Mouse (Mus musculus): ENCODE measurements around the gene Cdip1.

The Cdip1 gene

DNA sequence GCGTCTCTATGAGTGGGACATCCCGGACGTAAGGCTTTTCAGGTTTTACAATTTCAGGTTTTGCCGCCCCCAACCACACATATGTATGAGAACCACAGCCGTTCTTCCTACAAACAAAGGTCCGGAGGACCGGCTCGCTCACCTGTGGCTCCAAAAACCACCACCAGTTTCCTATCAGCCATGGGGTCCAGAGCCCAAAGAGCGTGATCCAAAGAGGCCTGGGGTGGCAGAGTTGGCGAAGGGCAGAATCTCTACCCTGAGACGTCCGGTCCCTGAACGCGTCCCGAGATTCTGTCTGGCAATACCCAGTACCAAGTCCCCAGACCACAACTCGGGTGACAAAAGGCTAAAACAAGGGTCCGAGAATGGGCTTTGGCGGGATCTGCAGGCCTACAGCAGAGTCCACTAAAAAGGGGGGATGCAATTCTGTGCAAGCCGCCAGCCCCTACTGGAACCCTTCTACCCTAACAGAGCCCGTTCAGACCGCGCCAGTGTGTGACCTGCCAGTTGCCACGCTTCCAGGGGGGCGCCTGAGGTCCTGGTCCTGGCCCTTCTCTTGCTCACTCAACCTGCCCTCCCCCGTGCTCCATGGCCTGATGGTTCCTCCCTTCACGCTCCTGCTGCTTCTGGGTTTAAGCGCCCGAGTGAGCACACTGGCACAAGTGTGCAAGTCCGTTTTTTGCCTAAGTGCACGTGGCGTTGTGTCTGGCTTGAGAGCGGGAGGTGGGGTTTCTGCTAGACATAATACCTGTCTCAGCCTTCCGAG, 71.2 kb downstream of the Cdip1 start, which contains the start of gene Nmral1:
Gene Nmral1, minus strand, starts transcription at position 604 of the 766 bp plus-strand sequence.
- peak; percentile 43 for DNase-seq (ENCODE audit: low read depth, low spot score)

DNA sequence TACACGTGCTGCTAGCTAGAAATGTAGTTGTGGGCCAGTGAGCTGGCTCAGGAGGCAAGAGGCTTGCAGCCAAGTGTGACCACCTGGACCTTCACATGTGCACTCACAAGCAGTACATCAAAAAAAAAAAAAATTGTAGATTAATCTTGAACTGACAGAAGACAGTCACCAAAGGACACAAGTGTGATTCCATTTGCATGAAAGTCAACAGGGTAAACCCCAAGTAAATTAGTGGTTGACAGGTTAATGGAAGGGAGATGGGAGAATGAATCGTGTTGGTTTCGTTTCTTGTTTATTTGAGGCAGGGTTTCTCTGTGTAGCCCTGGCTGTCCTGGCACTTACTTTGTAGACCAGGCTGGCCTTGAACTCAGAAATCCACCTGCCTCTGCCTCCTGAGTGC, 72.2 kb downstream of the Cdip1 start:
- no peak for DNase-seq (ENCODE audit: low read depth, low spot score)

DNA sequence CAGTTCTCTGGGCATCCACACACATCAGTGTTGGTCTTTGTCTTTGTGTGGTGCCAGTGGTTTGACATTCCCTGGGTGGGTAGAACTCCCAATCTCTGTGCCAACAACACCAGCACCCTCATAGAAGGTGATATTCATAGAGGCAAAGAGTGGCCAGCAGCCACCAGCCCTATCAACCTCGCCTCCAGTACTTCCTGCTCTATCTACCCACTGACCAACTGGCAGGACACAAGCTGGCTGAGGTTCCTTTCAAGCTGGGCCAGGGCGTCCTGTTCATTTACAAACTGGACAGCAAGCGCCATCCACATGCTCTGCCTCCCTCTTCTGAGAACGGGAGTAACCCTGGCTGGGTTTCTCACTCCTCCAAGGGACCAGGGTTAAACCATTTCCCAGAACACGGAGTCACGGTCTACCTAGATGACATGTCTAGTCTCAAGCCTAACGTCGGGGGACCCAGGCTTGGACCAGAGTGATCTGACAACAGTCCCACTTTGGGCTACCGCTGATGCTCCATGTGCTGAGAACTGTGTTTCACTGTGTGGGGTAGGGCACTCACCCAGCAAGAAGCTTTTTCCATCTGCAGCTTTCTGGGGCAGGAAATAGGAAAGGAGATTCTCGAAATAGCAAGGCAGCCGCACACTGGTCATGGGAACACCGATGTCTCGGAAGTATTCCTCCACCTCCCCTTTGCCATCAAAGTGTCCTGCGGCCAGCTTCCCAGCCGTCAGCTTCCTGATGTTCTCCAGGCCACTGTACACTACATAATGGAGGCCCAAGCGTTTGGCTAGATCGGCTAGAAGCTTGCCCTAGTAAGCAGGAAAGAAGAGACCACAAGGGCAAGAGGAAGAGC, 76.0 kb downstream of the Cdip1 start:
- DNase-seq (ENCODE audit: low read depth, low spot score), result no peak

DNA sequence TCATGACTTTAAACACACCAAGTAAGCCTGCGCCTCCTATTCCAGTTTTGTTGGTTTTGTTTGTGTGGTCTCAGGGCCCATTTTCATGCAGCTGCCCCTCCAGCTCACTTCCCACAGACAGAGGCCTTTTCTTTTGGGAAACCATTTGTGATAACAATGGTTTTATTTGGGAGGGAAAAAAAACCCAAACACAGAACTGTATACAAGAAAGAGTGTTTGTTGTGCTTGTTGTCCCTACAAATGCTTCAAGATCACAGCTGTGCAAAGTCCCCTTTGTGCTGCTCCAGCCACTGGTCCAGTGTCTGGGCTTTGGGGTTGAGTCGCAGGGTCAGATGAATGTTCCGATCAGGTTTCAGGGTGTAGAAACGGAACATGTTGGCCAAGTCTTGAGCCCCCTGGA, 78.9 kb downstream of the Cdip1 start:
- no peak for DNase-seq (ENCODE audit: low read depth, low spot score)

DNA sequence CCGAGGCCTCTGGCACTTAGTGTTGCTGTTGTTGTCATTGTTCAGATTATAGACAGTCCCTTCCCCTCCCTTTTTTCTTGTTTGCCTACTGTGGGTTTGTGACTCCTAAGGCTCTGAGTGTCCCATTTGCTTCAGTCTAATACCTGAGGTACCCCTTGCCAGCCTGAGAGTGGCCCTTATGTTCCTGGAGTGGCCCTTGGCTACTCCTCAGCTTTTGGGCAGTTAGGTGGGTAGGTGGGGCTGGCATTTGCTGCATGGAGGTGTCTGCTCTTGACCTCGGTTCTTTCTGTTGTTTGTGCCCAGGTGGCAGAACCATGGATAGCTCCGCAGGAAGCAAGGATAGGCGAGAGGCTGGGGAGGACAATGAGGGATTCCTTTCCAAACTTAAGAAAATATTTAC, 84.6 kb downstream of the Cdip1 start:
- no peak for DNase-seq (ENCODE audit: low read depth, low spot score)

GRCm38 (mm10) chr16:4702646-4703045, 87.4 kb downstream of the Cdip1 start:
- no peak for DNase-seq (ENCODE audit: low read depth, low spot score)

- DNase-seq (ENCODE audit: low read depth, low spot score), result no peak
Measured at GRCm38 (mm10) chr16:4701211-4701610, 88.9 kb downstream of the Cdip1 start.
